Mouse (Mus musculus) bone marrow, adult 2 months (tissue): Measurements from ENCODE around the gene Sufu.

ENCODE experiments used
- CTCF ChIP-seq: fragments of 200-500 bp; IDR thresholded peaks from 2 replicates; pipeline ENCODE4 v1.5.1; 2011; ENCODE audit warnings: low read length, control low read depth; ENCODE audit not compliant: control insufficient read depth, insufficient read depth
- POLR2A ChIP-seq: fragments of 200-500 bp; IDR thresholded peaks from 2 replicates; pipeline ENCODE4 v1.6.1; 2011; ENCODE audit warnings: low read depth, mild to moderate bottlenecking, control low read depth, low read length, borderline replicate concordance; ENCODE audit not compliant: control insufficient read depth

- TF ChIP-seq POLR2A (no peak), CTCF (no peak)
Measured at GRCm38 (mm10) chr19:46479306-46480075, 82.8 kb downstream of the Sufu start.
